Mouse (Mus musculus): ENCODE results near the gene Tspan33. TPM values are rescaled to one million over a fixed set of nuclear protein-coding genes. Genes with fewer than 3 reads are reported as not detected.
"Not testable (repeated sequence)": the region's sequence is repeated elsewhere in the genome, so short reads cannot be mapped to it uniquely, and the experiment has no call there.

Gene Tspan33
- total RNA-seq (2021) = 10 to 100 TPM; 28.0 TPM

GRCm38 (mm10) chr6:29693953-29694352 is at the start of gene Tspan33:
Gene Tspan33 (plus strand): TSS chr6:29694222.
- DNase-seq (ENCODE audit: low spot score in 2 of 2) = peak; percentile 91 to 93
- intact Hi-C loops (cut with DNase I) = no loop called here

- peak; percentile 85 to 86 for DNase-seq (ENCODE audit: low spot score in 2 of 2)
- intact Hi-C loops (cut with DNase I) = loop anchor here (10.0 kb wide), 1 partner anchor 125 kb away; the partner anchor contains the start of gene Irf5
These were observed 44.4 kb upstream of the Tspan33 start for GRCm38 (mm10) chr6:29649494-29650169.

DNA sequence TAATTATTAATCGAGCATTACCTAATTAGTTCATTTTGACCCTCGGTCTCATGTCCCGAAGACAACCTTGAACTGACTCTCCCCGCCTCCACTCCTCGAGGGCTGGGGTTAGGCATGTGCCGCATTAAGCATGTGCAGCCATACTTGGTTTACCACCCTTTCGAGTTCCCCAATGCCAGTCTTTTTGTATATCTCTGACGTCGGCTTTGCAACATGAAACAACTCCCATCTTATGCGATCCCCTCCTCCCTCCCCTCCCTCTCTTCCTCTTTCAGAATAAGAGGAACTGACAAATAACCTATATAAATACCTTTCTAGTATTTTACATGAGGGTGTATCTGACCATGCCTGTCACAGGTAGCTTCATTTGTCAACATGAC is 43.9 kb upstream of the Tspan33 start:
- intact Hi-C loops (cut with DNase I) = no loop called here
- DNase-seq (ENCODE audit: low spot score in 2 of 2) = no peak

- no peak for DNase-seq (ENCODE audit: low spot score in 2 of 2)
- intact Hi-C loops (cut with DNase I) = no loop called here
These were observed 40.8 kb upstream of the Tspan33 start for GRCm38 (mm10) chr6:29653271-29653670.

GRCm38 (mm10) chr6:29658626-29659475 is 35.2 kb upstream of the Tspan33 start:
- intact Hi-C loops (cut with DNase I) = no loop called here
- DNase-seq (ENCODE audit: low spot score in 2 of 2) = no peak

DNA sequence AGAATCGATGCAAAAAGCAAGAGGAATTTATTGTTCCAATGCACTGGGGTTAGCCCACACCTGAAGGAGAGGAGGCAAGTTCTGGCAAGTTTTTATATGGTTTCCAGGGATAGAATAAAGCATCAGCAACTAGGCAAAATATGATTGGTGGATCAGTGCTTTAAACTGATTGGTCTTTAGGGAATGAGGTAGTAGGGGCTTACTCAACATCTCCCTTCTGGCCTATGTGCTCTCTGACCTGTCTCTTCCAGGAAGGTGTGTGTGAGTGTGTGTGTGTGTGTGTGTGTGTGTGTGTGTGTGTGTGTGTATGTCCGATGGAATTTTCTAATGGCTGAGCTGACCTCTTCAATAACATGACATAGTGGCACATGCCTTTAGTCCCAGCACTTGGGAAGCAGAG is 34.1 kb upstream of the Tspan33 start:
- intact Hi-C loops (cut with DNase I) = no loop called here
- DNase-seq (ENCODE audit: low spot score in 2 of 2) = no peak

DNA sequence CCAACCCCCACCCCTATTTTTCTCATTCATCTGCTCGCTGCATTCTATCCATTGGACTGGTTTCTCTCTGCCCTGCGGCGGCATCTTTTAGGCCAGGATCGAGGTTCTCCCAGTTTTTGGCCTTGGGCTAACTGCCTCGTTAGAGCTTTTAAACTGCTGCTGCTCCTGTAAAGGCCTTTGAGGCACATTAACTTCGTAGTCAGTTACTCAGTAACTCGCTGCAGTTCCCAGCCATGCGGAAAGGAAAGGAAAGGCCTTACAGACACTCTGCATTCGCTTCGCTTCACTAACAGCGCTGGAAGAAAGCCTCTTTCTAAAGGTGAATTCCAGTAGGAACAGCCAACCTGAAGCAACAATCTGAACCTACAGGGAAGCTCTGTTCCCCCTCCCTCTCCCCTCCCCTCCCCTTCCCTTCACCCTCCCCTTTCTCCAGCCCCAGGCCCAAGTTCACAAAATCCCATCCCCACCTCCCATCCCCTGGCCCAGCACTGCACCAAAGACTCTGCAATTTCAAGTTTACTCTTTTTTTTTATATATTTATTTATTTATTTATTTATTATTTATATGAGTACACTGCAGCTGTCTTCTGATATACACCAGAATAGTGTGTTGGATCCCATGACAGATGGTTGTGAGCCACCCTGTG is 33.2 kb upstream of the Tspan33 start:
- intact Hi-C loops (cut with DNase I) = no loop called here
- no peak for DNase-seq (ENCODE audit: low spot score in 2 of 2)

DNA sequence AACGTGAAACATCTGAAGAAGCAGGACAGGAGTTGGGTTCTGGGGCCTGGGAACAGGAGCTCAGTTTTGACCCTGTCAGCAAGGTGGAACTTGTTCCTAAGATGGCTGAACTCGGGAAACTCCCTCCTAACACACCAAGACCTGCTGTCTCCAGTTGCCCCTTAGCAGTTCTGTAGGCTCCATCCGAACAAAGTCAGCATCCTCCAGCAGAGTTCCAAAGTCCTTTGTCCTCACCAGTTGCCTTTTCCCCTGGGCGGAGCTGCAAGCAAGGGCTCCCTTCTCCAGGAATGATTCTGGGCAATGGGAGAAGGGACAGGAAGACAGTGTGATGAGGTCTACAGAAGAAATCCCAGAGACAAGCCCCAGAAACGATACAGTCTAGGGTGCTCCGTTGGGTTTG is 26.8 kb upstream of the Tspan33 start:
- intact Hi-C loops (cut with DNase I) = no loop called here

GRCm38 (mm10) chr6:29671741-29672140 is 22.3 kb upstream of the Tspan33 start:
- intact Hi-C loops (cut with DNase I) = no loop called here
- no peak for DNase-seq (ENCODE audit: low spot score in 2 of 2)

More for the DNA sequence above, 26.8 kb upstream of the Tspan33 start:
- no peak for DNase-seq (ENCODE audit: low spot score in 2 of 2)

DNA sequence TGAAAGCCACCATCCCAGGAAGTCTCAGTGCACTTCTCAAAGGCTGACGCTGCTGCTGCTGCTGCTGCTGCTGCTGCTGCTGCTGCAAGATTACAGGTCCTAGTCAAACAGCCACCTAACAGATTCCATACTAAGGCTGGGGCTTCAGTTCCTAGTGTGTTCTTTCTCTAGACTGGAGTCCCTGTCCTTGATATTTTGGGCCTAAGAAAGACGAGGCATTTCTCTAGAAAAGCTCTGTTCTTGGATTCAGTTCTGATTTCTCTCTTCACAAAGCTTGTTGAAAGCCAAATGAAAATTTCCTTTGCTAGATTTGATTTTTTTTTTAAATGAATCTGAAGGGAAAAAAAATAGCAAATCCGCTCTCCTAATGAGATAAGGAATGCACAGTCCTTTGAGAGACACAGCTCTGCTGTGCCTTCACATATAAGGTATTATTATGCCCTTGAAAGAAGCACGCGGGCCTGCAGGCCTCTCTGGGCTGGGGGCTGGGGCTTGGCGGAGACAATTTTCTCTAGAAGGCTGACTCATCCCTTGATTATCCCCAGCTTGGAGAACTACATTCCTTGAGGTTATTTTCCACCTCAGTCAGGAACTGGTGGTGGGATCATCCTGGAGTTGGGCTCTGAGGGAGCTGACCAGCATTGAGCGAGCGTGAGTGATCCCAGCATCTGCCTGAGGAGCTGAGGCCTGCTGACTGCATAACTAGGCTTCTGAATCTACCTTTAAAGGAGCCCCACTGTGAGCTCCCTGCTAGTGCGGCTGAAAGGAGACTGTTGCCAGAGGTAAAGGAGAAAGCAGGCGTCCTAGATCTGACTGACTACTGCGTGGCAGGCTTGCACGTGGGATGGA is 21.2 kb upstream of the Tspan33 start:
- peak; percentile 42 to 50 for DNase-seq (ENCODE audit: low spot score in 2 of 2)

GRCm38 (mm10) chr6:29673739-29674138 is 20.3 kb upstream of the Tspan33 start:
- DNase-seq (ENCODE audit: low spot score in 2 of 2) = no peak

More for the DNA sequence above, 21.2 kb upstream of the Tspan33 start:
- intact Hi-C loops (cut with DNase I) = no loop called here

GRCm38 (mm10) chr6:29679947-29680550 is 14.0 kb upstream of the Tspan33 start:
- intact Hi-C loops (cut with DNase I); DNase-seq (ENCODE audit: low spot score in 2 of 2): not testable (repeated sequence)

More at GRCm38 (mm10) chr6:29673739-29674138, 20.3 kb upstream of the Tspan33 start:
- intact Hi-C loops (cut with DNase I) = no loop called here

DNA sequence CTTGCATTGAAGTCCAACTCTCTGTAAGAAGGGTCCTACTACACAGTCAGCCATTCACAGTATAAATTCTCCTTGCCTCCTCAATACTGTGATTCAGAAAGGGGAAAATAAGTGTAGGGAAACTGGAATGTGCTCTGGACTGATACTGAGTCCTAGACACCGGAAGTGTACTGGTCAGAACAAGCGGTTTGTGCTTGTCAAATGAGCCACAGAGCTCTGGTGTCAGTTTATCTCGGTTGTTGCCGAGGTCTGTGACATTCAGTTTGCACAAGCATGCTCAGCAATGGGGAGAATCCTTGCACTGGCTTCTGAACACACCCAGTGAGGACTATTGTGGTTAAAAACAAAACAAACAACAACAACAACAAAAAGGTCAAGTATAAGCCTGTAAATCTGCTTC is 12.2 kb upstream of the Tspan33 start:
- intact Hi-C loops (cut with DNase I) = no loop called here
- DNase-seq (ENCODE audit: low spot score in 2 of 2) = no peak

GRCm38 (mm10) chr6:29684686-29685085 is 9.3 kb upstream of the Tspan33 start:
- DNase-seq (ENCODE audit: low spot score in 2 of 2) = no peak
- intact Hi-C loops (cut with DNase I) = no loop called here

- intact Hi-C loops (cut with DNase I) = no loop called here
- DNase-seq (ENCODE audit: low spot score in 2 of 2) = no peak
These were observed 8.1 kb upstream of the Tspan33 start for GRCm38 (mm10) chr6:29685952-29686351.

GRCm38 (mm10) chr6:29689458-29689857 is 4.6 kb upstream of the Tspan33 start:
- no peak for DNase-seq (ENCODE audit: low spot score in 2 of 2)
- intact Hi-C loops (cut with DNase I) = no loop called here

- no peak for DNase-seq (ENCODE audit: low spot score in 2 of 2)
- intact Hi-C loops (cut with DNase I) = no loop called here
These were observed 610 bp downstream of the Tspan33 start for GRCm38 (mm10) chr6:29694375-29695289.

DNA sequence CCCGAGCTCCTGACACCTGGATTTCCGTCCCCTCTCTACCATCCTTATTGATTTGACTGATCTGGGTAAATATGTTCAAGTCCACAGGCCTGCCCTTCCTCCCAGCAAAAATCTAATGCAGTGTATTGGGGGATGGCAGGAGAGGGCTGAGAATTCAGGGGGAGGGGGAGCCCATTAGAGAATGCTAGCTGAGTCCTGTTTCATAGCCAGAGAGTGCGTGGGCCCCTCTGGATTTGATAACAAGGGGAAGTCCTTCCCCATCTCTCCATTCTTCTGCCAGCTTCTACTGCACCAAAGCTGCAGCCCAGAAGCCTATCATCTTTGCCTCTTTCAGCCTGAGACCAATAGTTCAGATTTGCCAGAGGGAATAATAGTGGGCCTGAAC is 1.3 kb downstream of the Tspan33 start:
- intact Hi-C loops (cut with DNase I) = no loop called here
- no peak for DNase-seq (ENCODE audit: low spot score in 2 of 2)
